Mouse (Mus musculus) kidney, adult 2 months (tissue): ENCODE results near the gene Adam10.

Experiments used
- CTCF ChIP-seq: fragments of 200-500 bp; conservative IDR thresholded peaks from 2 replicates; pipeline ENCODE4 v1.5.1; 2011; ENCODE audit warnings: low read depth, mild to moderate bottlenecking, control low read depth, low read length, moderate library complexity, mixed read lengths; ENCODE audit not compliant: insufficient read depth, insufficient read length
- POLR2A ChIP-seq: fragments of 200-500 bp; IDR thresholded peaks from one replicate; pipeline ENCODE4 v1.6.1; 2011; ENCODE audit warnings: low read depth, low read length, control low read depth

DNA sequence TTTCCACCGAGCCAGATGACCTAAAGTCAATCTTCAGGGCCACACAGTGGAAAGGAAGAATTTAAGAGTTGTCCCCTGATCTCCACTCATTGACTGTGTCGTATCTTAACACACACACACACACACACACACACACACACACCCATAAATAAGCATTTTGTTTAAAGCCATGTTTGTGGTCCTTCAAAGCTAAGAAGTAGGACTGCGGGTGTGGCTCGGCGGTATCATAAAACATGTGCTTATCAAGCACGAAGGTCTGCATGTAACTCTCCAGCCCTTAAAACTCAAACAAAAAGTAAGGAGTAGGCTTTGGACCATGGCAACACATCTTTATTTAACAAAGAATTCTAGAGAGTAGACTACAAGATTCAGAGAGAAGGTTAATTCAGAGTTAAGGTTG is 8.4 kb upstream of the Adam10 start:
- TF ChIP-seq CTCF (no peak), POLR2A (no peak)
